Mouse (Mus musculus): ENCODE measurements around the gene Efcab6. TPM values are rescaled to one million over a fixed set of nuclear protein-coding genes. Genes with fewer than 3 reads are reported as not detected.

Efcab6 gene
- total and polyA plus RNA-seq, 3 experiments = not detected

DNA sequence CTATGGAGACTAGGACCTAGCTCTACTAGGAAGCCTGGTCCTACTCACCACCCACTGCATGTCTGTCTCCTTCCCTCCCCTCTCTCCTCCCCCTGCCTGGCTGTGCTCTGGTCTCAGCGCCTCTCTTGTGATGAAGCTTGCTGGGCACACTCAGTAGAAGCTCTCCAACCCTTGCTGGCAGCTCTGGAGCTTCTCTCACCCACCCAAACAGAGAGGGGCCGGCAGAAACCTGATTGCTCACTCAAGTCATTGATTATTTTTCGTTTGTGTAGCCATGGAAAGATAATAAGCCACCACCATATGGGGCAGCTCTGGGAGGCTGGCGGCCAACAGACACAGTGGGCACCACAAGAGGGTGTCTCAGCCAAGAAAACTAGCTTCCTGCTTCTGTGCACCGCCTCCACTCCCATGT is 211.8 kb downstream of the Efcab6 start:
- no peak for DNase-seq (ENCODE audit: low read depth, low spot score)
- H3K9me3 ChIP-seq (replicated peaks; ENCODE audit: insufficient read depth, low read length) = no peaks in the 10 kb centered on the region
- H3K27me3 ChIP-seq (ENCODE audit: control insufficient read depth in 1 of 2, insufficient read depth in 2 of 2, low read length in 2 of 2) = no peaks in the 10 kb centered on the region
- TF ChIP-seq GATA1 (IDR thresholded peaks at IDR 0.05; ENCODE audit: low read depth, low read length) (no peak), CHD2 (IDR thresholded peaks at IDR 0.05; ENCODE audit: low read length) (no peak), GABPA (IDR thresholded peaks at IDR 0.05; ENCODE audit: low read depth, low read length) (no peak), MXI1 (IDR thresholded peaks at IDR 0.05; ENCODE audit: low read depth, low read length) (no peak), JUND (IDR thresholded peaks at IDR 0.05; ENCODE audit: low read depth, low read length) (no peak), MEF2A (IDR thresholded peaks at IDR 0.05; ENCODE audit: extremely low read depth, insufficient replicate concordance, low read depth, low read length, poor library complexity, severe bottlenecking) (no peak), ETS1 (IDR thresholded peaks at IDR 0.05; ENCODE audit: low read depth, low read length) (no peak), EP300 (IDR thresholded peaks at IDR 0.05; ENCODE audit: low read depth in 1 of 2, low read length in 2 of 2) (no peak), ZNF384 (IDR thresholded peaks at IDR 0.05; ENCODE audit: low read depth, low read length) (no peak), KAT2A (conservative IDR thresholded peaks at IDR 0.05; ENCODE audit: low read depth, low read length) (no peak), RCOR1 (IDR thresholded peaks at IDR 0.05; ENCODE audit: low read depth, low read length) (no peak), NELFE (IDR thresholded peaks at IDR 0.05; ENCODE audit: low read depth, low read length) (no peak), USF1 (IDR thresholded peaks at IDR 0.05; ENCODE audit: low read depth, low read length) (no peak), TBP (IDR thresholded peaks at IDR 0.05; ENCODE audit: low read depth, low read length) (no peak), ZMIZ1 (IDR thresholded peaks at IDR 0.05; ENCODE audit: low read depth, low read length) (no peak), CTCF (IDR thresholded peaks at IDR 0.05 in 2 of 3, conservative IDR thresholded peaks at IDR 0.05 in 1 of 3; ENCODE audit: control insufficient read depth in 1 of 3, insufficient read depth in 1 of 3, low read depth in 2 of 3, low read length in 3 of 3, poor library complexity in 1 of 3, severe bottlenecking in 1 of 3) (no peak), TAL1 (IDR thresholded peaks at IDR 0.05; ENCODE audit: low read length) (no peak), POLR2A (IDR thresholded peaks at IDR 0.05; ENCODE audit: control insufficient read depth in 1 of 2, insufficient read depth in 1 of 2, low read depth in 1 of 2, low read length in 2 of 2, poor library complexity in 1 of 2) (no peak), HCFC1 (IDR thresholded peaks at IDR 0.05; ENCODE audit: low read depth, low read length) (no peak)
- H3K27ac ChIP-seq (ENCODE audit: control insufficient read depth, low read depth, low read length) = no peak overlapping the region
- no peaks in the 10 kb centered on the region for H3K4me1 ChIP-seq (ENCODE audit: control insufficient read depth in 1 of 2, insufficient read depth in 2 of 2, low read length in 2 of 2)
- no peaks in the 10 kb centered on the region for H3K79me2 ChIP-seq (ENCODE audit: control insufficient read depth, insufficient read depth, low read length, poor library complexity)
- H3K9ac ChIP-seq (ENCODE audit: control insufficient read depth, low read depth, low read length, poor library complexity, severe bottlenecking) = no peak overlapping the region
- H3K4me3 ChIP-seq (ENCODE audit: control insufficient read depth in 1 of 2, insufficient read depth in 1 of 2, low read depth in 2 of 2, low read length in 2 of 2) = no peak overlapping the region
- no peaks in the 10 kb centered on the region for H3K36me3 ChIP-seq (ENCODE audit: control insufficient read depth in 1 of 2, insufficient read depth in 2 of 2, low read length in 2 of 2)

GRCm38 (mm10) chr15:83848193-83848592 is 217.0 kb downstream of the Efcab6 start:
- no peak for TF ChIP-seq UBTF (IDR thresholded peaks at IDR 0.05; ENCODE audit: borderline replicate concordance, insufficient read depth, low read depth, low read length)
- TF ChIP-seq ETS1 (IDR thresholded peaks at IDR 0.05; ENCODE audit: low read depth, low read length) = no peak
- no peak for TF ChIP-seq SIN3A (IDR thresholded peaks at IDR 0.05; ENCODE audit: low read length)
- no peak for TF ChIP-seq POLR2AphosphoS2 (IDR thresholded peaks at IDR 0.05; ENCODE audit: low read length)
- no peak for TF ChIP-seq RAD21 (IDR thresholded peaks at IDR 0.05; ENCODE audit: low read depth, low read length)
- no peak for TF ChIP-seq KAT2A (conservative IDR thresholded peaks at IDR 0.05; ENCODE audit: low read depth, low read length)
- TF ChIP-seq GATA1 (IDR thresholded peaks at IDR 0.05; ENCODE audit: low read depth, low read length) = no peak
- TF ChIP-seq E2F4 (IDR thresholded peaks at IDR 0.05; ENCODE audit: borderline replicate concordance, low read depth, low read length) = no peak
- TF ChIP-seq CTCF (IDR thresholded peaks at IDR 0.05 in 2 of 3, conservative IDR thresholded peaks at IDR 0.05 in 1 of 3; ENCODE audit: control insufficient read depth in 1 of 3, insufficient read depth in 1 of 3, low read depth in 2 of 3, low read length in 3 of 3, poor library complexity in 1 of 3, severe bottlenecking in 1 of 3) = no peak
- no peak for TF ChIP-seq SMC3 (IDR thresholded peaks at IDR 0.05; ENCODE audit: low read depth, low read length)
- no peak for TF ChIP-seq POLR2AphosphoS5 (IDR thresholded peaks at IDR 0.05; ENCODE audit: borderline replicate concordance, low read depth, low read length)
- TF ChIP-seq ZC3H11A (IDR thresholded peaks at IDR 0.05; ENCODE audit: low read depth, low read length) = no peak
- no peak for TF ChIP-seq MEF2A (IDR thresholded peaks at IDR 0.05; ENCODE audit: extremely low read depth, insufficient replicate concordance, low read depth, low read length, poor library complexity, severe bottlenecking)
- TF ChIP-seq GABPA (IDR thresholded peaks at IDR 0.05; ENCODE audit: low read depth, low read length) = no peak
- no peak for TF ChIP-seq BHLHE40 (IDR thresholded peaks at IDR 0.05; ENCODE audit: borderline replicate concordance, low read depth, low read length)
- TF ChIP-seq TAL1 (IDR thresholded peaks at IDR 0.05; ENCODE audit: low read length) = no peak
- no peaks in the 10 kb centered on the region for H3K79me2 ChIP-seq (ENCODE audit: control insufficient read depth, insufficient read depth, low read length, poor library complexity)
- no peaks in the 10 kb centered on the region for H3K27me3 ChIP-seq (ENCODE audit: control insufficient read depth in 1 of 2, insufficient read depth in 2 of 2, low read length in 2 of 2)
- H3K36me3 ChIP-seq (ENCODE audit: control insufficient read depth in 1 of 2, insufficient read depth in 2 of 2, low read length in 2 of 2) = no peaks in the 10 kb centered on the region
- H3K4me3 ChIP-seq (ENCODE audit: control insufficient read depth in 1 of 2, insufficient read depth in 1 of 2, low read depth in 2 of 2, low read length in 2 of 2) = no peak overlapping the region
- H3K4me1 ChIP-seq (ENCODE audit: control insufficient read depth in 1 of 2, insufficient read depth in 2 of 2, low read length in 2 of 2) = no peaks in the 10 kb centered on the region
- no peak overlapping the region for H3K9ac ChIP-seq (ENCODE audit: control insufficient read depth, low read depth, low read length, poor library complexity, severe bottlenecking)
- no peak for DNase-seq (ENCODE audit: low read depth, low spot score)
- no peaks in the 10 kb centered on the region for H3K9me3 ChIP-seq (replicated peaks; ENCODE audit: insufficient read depth, low read length)
- no peak overlapping the region for H3K27ac ChIP-seq (ENCODE audit: control insufficient read depth, low read depth, low read length)
